In the genomic region with DNA sequence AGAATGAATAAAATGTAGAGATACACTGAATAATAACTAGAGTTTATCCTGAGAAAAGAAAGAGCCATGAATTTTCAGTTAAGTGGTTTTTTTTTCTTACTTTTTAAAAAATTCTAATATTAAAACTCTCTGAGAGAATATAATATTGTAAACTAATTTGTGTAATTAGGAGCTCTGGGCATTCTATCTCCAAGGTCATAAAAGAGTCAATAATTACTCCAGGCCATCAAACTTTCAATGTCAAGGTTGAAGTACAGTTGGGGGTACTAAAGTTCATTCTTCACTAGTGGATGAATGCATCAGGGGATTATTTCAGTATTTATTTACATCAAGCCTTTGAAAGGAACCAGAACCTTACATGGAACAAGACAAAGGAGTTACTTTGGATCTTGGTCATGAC, we compare ENCODE assay signal across 24 mouse cellular contexts. TPM values are rescaled to one million over a fixed set of nuclear protein-coding genes. Genes with fewer than 3 reads are reported as not detected.
DNase-seq lines count a peak whose midpoint lies in the region; TF ChIP-seq lines count a peak whose summit lies in the region.
"Had no signal": no experiment of that assay in that cellular context is flagged by ENCODE, and none has a peak within 500 bp of the region (broad histone marks: within the 10 kb centered on the region; RNA-seq: fewer than 3 reads in every experiment).

Gene Olfr872 (plus strand): TSS at position 301 of the 400 bp plus-strand sequence.

- peak within 1 kb of the TSS; percentile 71 for H3K9ac ChIP-seq in MEL (ENCODE audit: control insufficient read depth, low read depth, low read length, poor library complexity, severe bottlenecking)

- peaks cover 3 to 20% of the 10 kb centered on the region in 2 experiments for H3K4me1 ChIP-seq in MEL (ENCODE audit: control insufficient read depth in 1 of 2, insufficient read depth in 2 of 2, low read length in 2 of 2)

- no peak for TF ChIP-seq CTCF in MEL (IDR thresholded peaks at IDR 0.05 in 2 of 3, conservative IDR thresholded peaks at IDR 0.05 in 1 of 3; ENCODE audit: control insufficient read depth in 1 of 3, insufficient read depth in 1 of 3, low read depth in 2 of 3, low read length in 3 of 3, poor library complexity in 1 of 3, severe bottlenecking in 1 of 3)

- TF ChIP-seq POLR2A in MEL (IDR thresholded peaks at IDR 0.05; ENCODE audit: control insufficient read depth in 1 of 2, insufficient read depth in 1 of 2, low read depth in 1 of 2, low read length in 2 of 2, poor library complexity in 1 of 2), result no peak

- TF ChIP-seq EP300 in MEL (IDR thresholded peaks at IDR 0.05; ENCODE audit: low read depth in 1 of 2, low read length in 2 of 2), result no peak

- H3K36me3 ChIP-seq in MEL (ENCODE audit: control insufficient read depth in 1 of 2, insufficient read depth in 2 of 2, low read length in 2 of 2), result peaks cover 0 to 11% of the 10 kb centered on the region in 2 experiments; a peak in 2 of 4 replicates
- H3K36me3 ChIP-seq: G1E had no signal

- no peak for DNase-seq in MEL (ENCODE audit: low read depth, low spot score)
- DNase-seq in ovary, postnatal 36 days (ENCODE audit: low spot score), result no peak
- DNase-seq: adrenal gland, adult 2 months; adrenal gland, adult 8-10 months; adrenal gland, postnatal 10 days; adrenal gland, postnatal 14 days; adrenal gland, postnatal 25 days; adrenal gland, postnatal 36 days; B cell, adult 2 months; cerebellum, adult 11 months; cerebellum, adult 11-12 months; cerebellum, adult 18-20 months; cerebellum, adult 2 months; cerebellum, adult 8-10 months had no signal

- no peaks in the 10 kb centered on the region for H3K79me2 ChIP-seq in MEL (ENCODE audit: control insufficient read depth, insufficient read depth, low read length, poor library complexity)

- no peak for TF ChIP-seq RAD21 in MEL (IDR thresholded peaks at IDR 0.05; ENCODE audit: low read depth, low read length)

- H3K27ac ChIP-seq in MEL (ENCODE audit: control insufficient read depth, low read depth, low read length), result peak within 1 kb of the TSS; percentile 93

- H3K4me3 ChIP-seq in MEL (ENCODE audit: control insufficient read depth in 1 of 2, insufficient read depth in 1 of 2, low read depth in 2 of 2, low read length in 2 of 2), result peak within 1 kb of the TSS; percentile 35 to 55; a peak in 3 of 4 replicates

- H3K27me3 ChIP-seq in MEL (ENCODE audit: control insufficient read depth in 1 of 2, insufficient read depth in 2 of 2, low read length in 2 of 2), result no peaks in the 10 kb centered on the region
- H3K27me3 ChIP-seq: CH12.LX had no signal

- H3K9me3 ChIP-seq in MEL (replicated peaks; ENCODE audit: insufficient read depth, low read length), result no peaks in the 10 kb centered on the region
- H3K9me3 ChIP-seq: G1E had no signal

TF ChIP-seq in MEL, 35 proteins besides CTCF, POLR2A, EP300 and RAD21:
- TF ChIP-seq KAT2A (conservative IDR thresholded peaks at IDR 0.05; ENCODE audit: low read depth, low read length) (0 out of 2 replicates have a peak, but pooled peaks have one; percentile 3), UBTF (IDR thresholded peaks at IDR 0.05; ENCODE audit: borderline replicate concordance, insufficient read depth, low read depth, low read length) (no peak), USF2 (IDR thresholded peaks at IDR 0.05; ENCODE audit: borderline replicate concordance in 1 of 2, insufficient read depth in 1 of 2, low read depth in 1 of 2, low read length in 2 of 2) (no peak)

RNA-seq across cellular contexts. Expression of gene Olfr872, which starts in this region (rescaled TPM):
- total RNA-seq in MEL (2012; rRNA removed), result not detected in 2 replicates
- polyA plus RNA-seq in MEL (2012; ENCODE audit: insufficient read depth in 1 of 2, insufficient read length in 2 of 2, low read depth in 1 of 2, low replicate concordance in 2 of 2, missing spikeins in 1 of 2), result not detected
- total RNA-seq: adrenal gland, adult 18-20 months; adrenal gland, adult 2 months; adrenal gland, adult 8-10 months; adrenal gland, postnatal 10 days; adrenal gland, postnatal 14 days; adrenal gland, postnatal 25 days; adrenal gland, postnatal 36 days; adrenal gland, postnatal 4 days; CH12.LX; ES-E14; G1E had no signal
- polyA plus RNA-seq: activated CD4-positive, CD25-positive, alpha-beta regulatory T cell, adult 4 months; adrenal gland, adult 2 months; brain, embryonic 14.5 days; C2C12; CD4-positive, CD25-positive, alpha-beta regulatory T cell, adult 4 months; cerebellum, adult 2 months; G1E; Patski had no signal
